Mouse (Mus musculus): ENCODE data around the gene Olfr26.
"Not testable (repeated sequence)": the region's sequence is repeated elsewhere in the genome, so short reads cannot be mapped to it uniquely, and the experiment has no call there.

Olfr26 gene

GRCm38 (mm10) chr9:38854760-38855159 is at the start of gene Olfr26:
Gene Olfr26 (plus strand): TSS chr9:38855060.
- DNase-seq (ENCODE audit: extremely low spot score, low read depth, low spot score) = no peak

- no peak for DNase-seq (ENCODE audit: extremely low spot score, low read depth, low spot score)
Observed at GRCm38 (mm10) chr9:38805696-38806095, 49.2 kb upstream of the Olfr26 start.

- no peak for DNase-seq (ENCODE audit: extremely low spot score, low read depth, low spot score)
Observed at GRCm38 (mm10) chr9:38814314-38814713, 40.5 kb upstream of the Olfr26 start, which contains the start of gene Olfr922. Gene Olfr922 (plus strand): TSS chr9:38814614.

- DNase-seq (ENCODE audit: extremely low spot score, low read depth, low spot score) = no peak
Observed at GRCm38 (mm10) chr9:38815458-38815986, 39.3 kb upstream of the Olfr26 start.

- DNase-seq (ENCODE audit: extremely low spot score, low read depth, low spot score) = no peak
Observed at GRCm38 (mm10) chr9:38826245-38826644, 28.6 kb upstream of the Olfr26 start, which contains the start of gene Olfr923. Gene Olfr923 (plus strand): TSS chr9:38826545.

GRCm38 (mm10) chr9:38833027-38833426 is 21.8 kb upstream of the Olfr26 start:
- no peak for DNase-seq (ENCODE audit: extremely low spot score, low read depth, low spot score)

GRCm38 (mm10) chr9:38844149-38844548 is 10.7 kb upstream of the Olfr26 start, which contains the start of gene Olfr924:
Gene Olfr924 (plus strand): TSS chr9:38844449.
- no peak for DNase-seq (ENCODE audit: extremely low spot score, low read depth, low spot score)

- DNase-seq (ENCODE audit: extremely low spot score, low read depth, low spot score) = not testable (repeated sequence)
Observed at GRCm38 (mm10) chr9:38874880-38875279, 20.0 kb downstream of the Olfr26 start.

GRCm38 (mm10) chr9:38876826-38877225 is 22.0 kb downstream of the Olfr26 start, which contains the start of gene Olfr926:
Gene Olfr926 (plus strand): TSS chr9:38877126.
- DNase-seq (ENCODE audit: extremely low spot score, low read depth, low spot score) = no peak

All from hindlimb bud, embryonic 11.5 days (tissue).